Mouse (Mus musculus) ES-Bruce4 (cell line): ENCODE results near the gene Tpcn1. TPM values are rescaled to one million over a fixed set of nuclear protein-coding genes. Genes with fewer than 3 reads are reported as not detected.

Experiments
- H3K27ac ChIP-seq: 2 replicates; pipeline ENCODE4 v1.5.1; 2012; ENCODE audit warnings: low read length, inconsistent platforms; ENCODE audit not compliant: insufficient read depth
- H3K27me3 ChIP-seq: 2 replicates; pipeline ENCODE4 v1.6.1; 2012; ENCODE audit warnings: mild to moderate bottlenecking, low read length, inconsistent platforms; ENCODE audit not compliant: control insufficient read depth, poor library complexity, insufficient read depth, severe bottlenecking
- H3K36me3 ChIP-seq: 2 replicates; pipeline ENCODE4 v1.6.1; 2012; ENCODE audit warnings: inconsistent platforms, mild to moderate bottlenecking, low read length, moderate library complexity; ENCODE audit not compliant: control insufficient read depth, poor library complexity, insufficient read depth, severe bottlenecking
- H3K4me1 ChIP-seq: one replicate; pipeline ENCODE4 v1.8.1; 2011; ENCODE audit warnings: low read length; ENCODE audit not compliant: control insufficient read depth, insufficient read depth
- H3K4me3 ChIP-seq: 2 replicates; pipeline ENCODE4 v1.5.1; 2011; ENCODE audit warnings: low read depth, mild to moderate bottlenecking, low read length
- H3K9ac ChIP-seq: 2 replicates; pipeline ENCODE4 v1.6.1; 2012; ENCODE audit warnings: low read depth, mild to moderate bottlenecking, inconsistent platforms; ENCODE audit not compliant: poor library complexity, severe bottlenecking
- H3K9me3 ChIP-seq: replicated peaks from 2 replicates; pipeline ENCODE4 v1.6.1; 2012; ENCODE audit warnings: mild to moderate bottlenecking, low read length, inconsistent platforms; ENCODE audit not compliant: control insufficient read depth, poor library complexity, insufficient read depth, severe bottlenecking
- CTCF ChIP-seq: IDR thresholded peaks from one replicate; pipeline ENCODE4 v1.8.1; 2011; ENCODE audit warnings: low read depth, low read length
- EP300 ChIP-seq: IDR thresholded peaks from 2 replicates; pipeline ENCODE4 v1.6.1; 2011; ENCODE audit warnings: low read depth, low read length; ENCODE audit not compliant: insufficient read depth
- POLR2A ChIP-seq: IDR thresholded peaks from one replicate; pipeline ENCODE4 v1.8.1; 2011; ENCODE audit warnings: low read length; ENCODE audit not compliant: insufficient read depth
- polyA plus RNA-seq: library from polyadenylated mRNA; stranded (reverse); fragments of >200 nt; gene quantifications from 2 replicates; pipeline ENCODE4 v1.2.4, GENCODE M21; 2011; ENCODE audit warnings: low read depth; ENCODE audit not compliant: missing spikeins, insufficient read depth, insufficient read length

Tpcn1 gene
- polyA plus RNA-seq, 1 experiment: 13.2 TPM

DNA sequence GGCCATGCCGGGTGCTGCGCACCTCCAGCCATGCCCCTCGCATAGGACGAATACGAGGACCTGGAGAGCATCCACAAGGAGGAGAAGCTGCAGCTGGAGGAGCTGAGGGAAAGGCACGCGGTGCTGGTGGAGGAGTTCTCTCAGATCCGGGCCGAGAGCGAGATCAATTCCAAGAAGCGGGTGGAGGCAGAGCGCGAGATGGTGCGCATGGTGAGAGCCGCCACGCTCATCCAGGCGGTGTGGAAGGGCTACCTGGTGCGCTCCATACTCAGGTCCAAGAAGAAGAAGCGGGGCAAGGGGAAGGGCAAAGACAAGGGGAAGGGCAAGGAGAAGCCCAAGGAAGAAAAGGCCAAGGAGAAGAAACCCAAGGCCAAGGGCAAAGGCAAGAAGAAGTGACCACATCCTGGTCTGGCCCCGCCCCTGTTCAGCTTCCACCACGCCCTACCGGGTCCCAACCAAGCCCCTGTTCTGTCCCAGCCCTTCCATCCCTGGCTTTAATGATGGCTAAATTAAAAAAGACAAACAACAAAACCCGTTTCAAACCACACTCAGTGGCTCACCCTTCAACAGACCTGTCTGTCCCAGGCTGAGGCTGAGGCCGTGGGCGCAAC, 18.2 kb upstream of the Tpcn1 start:
- H3K4me3 ChIP-seq: peak overlapping the region; percentile 74
- H3K27ac ChIP-seq: no peak overlapping the region
- H3K9me3 ChIP-seq: no peaks in the 10 kb centered on the region

DNA sequence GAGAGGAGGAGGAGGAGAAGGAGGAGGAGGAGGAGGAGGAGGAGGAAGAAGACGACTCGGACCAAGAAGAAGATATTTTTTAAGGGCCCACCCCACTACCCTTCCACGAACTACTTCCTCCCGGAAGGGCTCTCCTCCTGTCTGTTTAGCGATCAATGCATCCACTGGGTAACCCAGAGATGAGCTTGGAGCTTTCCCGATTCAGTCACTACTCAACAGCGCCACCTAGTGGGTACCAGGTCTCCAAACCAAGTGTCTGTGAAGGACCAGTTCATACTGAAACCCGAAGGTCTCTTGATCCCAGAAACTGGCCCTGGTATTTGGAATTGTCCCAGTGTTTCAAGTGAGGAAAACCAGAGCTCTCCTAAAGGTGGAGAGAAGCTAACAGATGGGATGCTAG, 17.2 kb upstream of the Tpcn1 start:
- Histone ChIP-seq H3K27me3 (no peaks in the 10 kb centered on the region), H3K9me3 (no peaks in the 10 kb centered on the region), H3K4me1 (peaks cover 3% of the 10 kb centered on the region), H3K36me3 (no peaks in the 10 kb centered on the region), H3K4me3 (peak overlapping the region; percentile 74; the same call in 1 of the 2 replicates), H3K9ac (peak overlapping the region; percentile 53), H3K27ac (no peak overlapping the region)
- TF ChIP-seq POLR2A: no peak
- TF ChIP-seq CTCF: peak; percentile 77

More for the DNA sequence above, 18.2 kb upstream of the Tpcn1 start:
- Histone ChIP-seq H3K36me3 (no peaks in the 10 kb centered on the region), H3K27me3 (no peaks in the 10 kb centered on the region), H3K9ac (0 out of 2 replicates have a peak overlapping the region, but pooled peaks have one; percentile 11), H3K4me1 (peaks cover 3% of the 10 kb centered on the region)
- peak; percentile 4 for TF ChIP-seq CTCF
- TF ChIP-seq POLR2A: no peak
- no peak for TF ChIP-seq EP300

DNA sequence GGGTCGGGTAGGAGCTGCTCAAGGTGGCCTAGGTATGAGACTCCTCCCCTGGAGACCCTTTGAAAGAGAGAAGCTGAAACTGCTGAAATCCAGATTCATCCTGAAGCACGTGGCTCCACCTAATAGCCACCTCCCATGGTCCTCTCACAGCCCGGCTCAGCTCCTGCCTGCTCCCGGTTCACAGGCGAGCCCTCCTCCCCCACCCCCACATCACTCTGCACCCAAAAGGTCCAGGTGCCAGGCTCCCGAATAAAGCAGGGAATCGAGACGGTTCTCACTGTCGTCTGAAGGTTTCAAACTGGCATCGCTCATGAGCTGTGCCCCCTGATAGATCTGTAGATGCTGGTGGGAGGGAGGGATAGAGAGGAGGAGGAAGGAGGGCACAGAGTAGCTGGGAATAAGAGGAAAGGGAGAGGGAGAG, 16.8 kb upstream of the Tpcn1 start:
- TF ChIP-seq POLR2A: no peak
- no peak for TF ChIP-seq CTCF
- no peak for TF ChIP-seq EP300
- Histone ChIP-seq H3K9me3 (no peaks in the 10 kb centered on the region), H3K27me3 (no peaks in the 10 kb centered on the region), H3K36me3 (no peaks in the 10 kb centered on the region), H3K4me3 (peak overlapping the region; percentile 66), H3K9ac (peak overlapping the region; percentile 53), H3K4me1 (peaks cover 3% of the 10 kb centered on the region), H3K27ac (peak overlapping the region; percentile 13; the same call in 1 of the 2 replicates)

DNA sequence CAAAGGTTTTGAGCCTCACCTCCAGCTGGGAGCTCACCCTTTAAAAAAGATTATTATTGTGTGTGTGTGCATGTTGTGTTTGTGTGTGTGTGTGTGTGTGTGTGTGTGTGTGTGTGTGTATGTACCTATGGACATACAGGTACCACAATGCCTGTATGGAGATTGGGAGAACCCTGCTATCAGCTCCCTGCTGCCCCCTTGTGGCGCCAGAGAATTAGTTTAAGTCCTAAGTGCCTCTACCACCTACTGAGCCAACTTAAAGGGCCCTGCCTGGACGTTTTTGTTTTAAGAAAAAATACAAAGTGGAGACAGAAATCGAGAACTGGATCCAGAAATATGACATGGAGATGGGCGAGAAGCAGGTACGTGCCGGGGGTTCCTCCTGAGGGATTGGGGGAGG, 16.4 kb upstream of the Tpcn1 start:
- TF ChIP-seq EP300 (no peak), CTCF (peak; percentile 73), POLR2A (no peak)
- peak overlapping the region; percentile 66 for H3K4me3 ChIP-seq
- H3K4me1 ChIP-seq: peaks cover 3% of the 10 kb centered on the region
- H3K36me3 ChIP-seq: no peaks in the 10 kb centered on the region
- H3K9me3 ChIP-seq: no peaks in the 10 kb centered on the region
- peak overlapping the region; percentile 53 for H3K9ac ChIP-seq
- no peaks in the 10 kb centered on the region for H3K27me3 ChIP-seq
- H3K27ac ChIP-seq: peak overlapping the region; percentile 13; the same call in 1 of the 2 replicates

DNA sequence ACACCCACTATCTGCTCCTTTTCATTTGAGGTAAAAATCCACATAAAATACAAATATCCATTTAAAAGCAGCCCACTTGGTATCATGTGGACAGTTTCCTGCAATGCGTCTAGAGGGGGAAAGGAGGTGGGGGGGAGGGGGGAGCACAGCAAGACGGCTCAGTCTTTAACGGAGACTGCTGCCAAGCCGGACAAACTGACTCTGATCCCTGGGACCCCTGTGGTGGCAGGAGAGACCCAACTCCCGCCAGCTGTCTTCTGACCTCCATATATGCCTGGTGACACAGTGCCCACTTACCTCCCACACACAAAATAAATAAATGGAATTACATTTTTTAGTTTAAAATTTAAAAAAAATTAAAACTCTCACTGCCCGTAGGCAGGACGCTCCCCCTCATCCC, 15.0 kb upstream of the Tpcn1 start:
- Histone ChIP-seq H3K27me3 (no peaks in the 10 kb centered on the region), H3K9ac (no peak overlapping the region), H3K9me3 (no peaks in the 10 kb centered on the region), H3K4me1 (peaks cover 3% of the 10 kb centered on the region), H3K27ac (no peak overlapping the region), H3K36me3 (no peaks in the 10 kb centered on the region), H3K4me3 (no peak overlapping the region)
- TF ChIP-seq CTCF (no peak), POLR2A (no peak), EP300 (no peak)

DNA sequence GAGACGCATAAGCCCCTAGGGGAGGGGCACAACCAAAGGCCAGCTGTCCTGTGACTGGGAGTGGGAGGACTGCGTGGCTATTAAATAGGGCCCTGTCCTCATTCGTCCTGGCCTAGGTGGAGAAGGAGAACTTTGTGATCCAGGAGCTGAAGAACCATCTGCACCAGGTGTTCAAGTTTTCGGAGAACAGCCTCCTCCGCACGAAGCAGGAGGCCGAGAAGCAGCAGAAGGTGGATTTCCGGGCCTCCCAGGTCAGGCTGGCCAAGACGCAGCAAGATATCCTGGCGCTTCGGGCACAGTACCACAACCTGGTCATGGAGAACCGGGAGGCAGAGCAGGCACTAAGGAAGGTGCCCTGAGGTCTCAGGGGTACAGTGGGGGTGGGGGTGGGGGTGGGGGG, 13.7 kb upstream of the Tpcn1 start:
- H3K27ac ChIP-seq: no peak overlapping the region
- no peaks in the 10 kb centered on the region for H3K36me3 ChIP-seq
- no peaks in the 10 kb centered on the region for H3K27me3 ChIP-seq
- peaks cover 3% of the 10 kb centered on the region for H3K4me1 ChIP-seq
- H3K9me3 ChIP-seq: no peaks in the 10 kb centered on the region
- no peak overlapping the region for H3K9ac ChIP-seq
- TF ChIP-seq CTCF (no peak), POLR2A (no peak), EP300 (no peak)
- H3K4me3 ChIP-seq: no peak overlapping the region
